Mouse (Mus musculus) adrenal gland, postnatal 4 days (tissue): ENCODE results near the gene Gnl2. TPM values are rescaled to one million over a fixed set of nuclear protein-coding genes. Genes with fewer than 3 reads are reported as not detected.

Experiments
- DNase-seq, 2 experiments: peaks; one replicate each; pipeline ENCODE4 v3.0.0; 2021 to 2022; ENCODE audit warnings: low spot score in 2 of 2, mixed read lengths in 2 of 2
- long read RNA-seq, 2 experiments: library from polyadenylated mRNA; stranded (forward); transcript quantifications; one replicate each; pipeline ENCODE4 v2.0.0; 2021
- total RNA-seq, 2 experiments: library from RNA; stranded (reverse); gene quantifications; 2 replicates each; pipeline ENCODE4 v1.2.3; 2021

The Gnl2 gene
- 10 to 100 TPM; 79.6 to 81.6 TPM for total RNA-seq
- long read RNA-seq, experiment 1, transcript Gnl2-201 (16 exons, 2,366 nt): major isoform, 49 of 75 reads
- long read RNA-seq, experiment 1, partial matches to known transcripts: 10 of 75 reads
- long read RNA-seq, experiment 1, other reads (novel, unspliced or antisense): 15 of 75 reads
- long read RNA-seq, experiment 2, transcript Gnl2-201 (16 exons, 2,366 nt): major isoform, 81 of 104 reads
- long read RNA-seq, experiment 2, partial matches to known transcripts: 4 of 104 reads
- long read RNA-seq, experiment 2, other reads (novel, unspliced or antisense): 17 of 104 reads

- no peak for DNase-seq
Measured at GRCm38 (mm10) chr4:125015806-125016635, at the start of gene Gnl2. Gene Gnl2, plus strand, starts transcription at chr4:125016585.

DNA sequence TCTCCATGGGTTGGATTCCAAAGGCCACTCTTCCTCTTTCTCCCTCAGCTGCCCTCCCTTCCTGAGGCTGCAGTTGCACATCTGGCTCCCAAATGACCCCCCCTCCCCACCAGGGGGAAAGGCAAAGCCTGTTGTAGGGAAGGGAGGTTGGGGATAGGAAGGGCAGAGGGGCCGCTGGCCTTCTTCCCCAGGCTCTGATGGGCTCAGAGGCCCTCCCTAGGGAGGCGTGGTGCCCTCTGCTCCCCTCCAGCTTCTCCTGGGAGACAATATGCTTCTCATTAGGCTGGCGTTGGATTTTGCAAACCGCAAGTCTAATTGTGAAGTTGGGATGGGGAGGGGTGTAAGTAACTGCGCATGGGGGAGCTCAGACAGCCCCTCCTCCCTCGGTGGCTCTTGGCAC is 47.7 kb upstream of the Gnl2 start:
- DNase-seq: no peak

DNA sequence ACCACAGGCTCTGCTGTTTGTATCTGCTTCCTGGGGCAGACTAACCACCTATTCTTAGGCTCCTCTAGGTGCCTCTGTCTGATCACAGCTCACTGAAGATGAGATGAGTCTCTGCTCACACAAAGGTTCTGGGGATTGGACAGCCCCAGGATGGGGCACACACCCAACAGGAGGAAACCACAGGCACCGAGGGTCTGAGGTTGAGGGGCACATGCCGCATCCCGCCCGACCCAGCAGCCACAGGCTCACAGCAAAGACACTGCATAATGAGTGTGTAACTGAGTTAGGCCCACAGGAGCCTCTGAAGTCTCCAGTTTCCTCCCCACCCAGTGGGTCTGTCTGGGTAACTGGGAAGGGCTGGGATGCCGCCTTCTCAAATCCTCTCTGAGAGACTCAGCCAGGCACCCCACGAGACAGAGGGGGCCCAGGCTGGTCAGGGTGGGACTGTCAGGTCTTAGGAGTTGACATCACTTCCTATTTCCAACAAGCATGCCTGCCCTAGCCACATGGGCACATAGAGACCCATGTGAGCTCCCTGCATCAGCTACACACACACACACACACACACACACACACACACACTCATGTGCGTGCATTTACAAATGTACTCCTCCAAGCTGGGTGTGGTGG is 47.1 kb upstream of the Gnl2 start:
- DNase-seq: no peak

DNA sequence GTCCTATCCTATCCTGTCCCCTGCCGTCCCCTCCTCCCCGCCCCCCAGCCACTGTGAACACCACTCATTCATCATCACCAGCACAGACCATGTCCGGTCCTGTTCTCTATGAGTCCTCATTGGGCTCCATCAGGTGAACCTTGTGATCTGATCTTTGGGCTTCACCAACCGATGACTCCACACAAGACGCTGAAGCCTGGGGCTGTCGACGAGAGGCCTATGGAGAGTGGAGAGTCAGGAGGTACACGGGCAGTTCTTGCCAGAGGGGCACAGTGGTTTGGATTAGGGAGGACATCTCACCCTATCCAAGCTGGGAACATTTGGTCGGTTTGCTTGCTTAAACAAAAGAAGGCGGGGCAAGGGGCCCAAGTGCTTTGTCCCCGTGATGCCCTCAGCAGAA is 46.2 kb upstream of the Gnl2 start:
- DNase-seq: no peak

GRCm38 (mm10) chr4:124970677-124971076 is 45.7 kb upstream of the Gnl2 start:
- DNase-seq: no peak

GRCm38 (mm10) chr4:124971094-124971493 is 45.3 kb upstream of the Gnl2 start:
- DNase-seq: no peak

- DNase-seq: no peak
Measured at GRCm38 (mm10) chr4:124972316-124972715, 44.1 kb upstream of the Gnl2 start.

DNA sequence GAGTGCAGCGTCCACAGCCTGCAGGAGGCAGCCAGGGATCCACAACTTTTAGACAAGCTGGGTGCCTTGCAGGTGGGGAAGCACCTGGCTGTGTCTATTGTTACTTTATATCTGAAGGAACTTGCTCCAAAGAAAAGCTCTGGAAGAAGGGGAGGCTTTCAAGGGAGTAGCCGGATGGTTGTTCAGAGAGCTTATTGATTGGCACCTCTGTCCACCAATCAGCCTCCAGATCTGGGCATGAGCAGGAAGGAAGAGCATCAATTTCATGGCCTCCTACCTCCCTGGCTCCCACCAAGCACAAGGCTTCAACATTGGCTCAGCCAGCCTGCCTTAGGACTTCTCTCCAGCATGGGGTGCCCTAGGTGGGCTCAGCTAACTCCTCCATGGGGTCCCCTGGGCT is 43.1 kb upstream of the Gnl2 start:
- DNase-seq: no peak

DNA sequence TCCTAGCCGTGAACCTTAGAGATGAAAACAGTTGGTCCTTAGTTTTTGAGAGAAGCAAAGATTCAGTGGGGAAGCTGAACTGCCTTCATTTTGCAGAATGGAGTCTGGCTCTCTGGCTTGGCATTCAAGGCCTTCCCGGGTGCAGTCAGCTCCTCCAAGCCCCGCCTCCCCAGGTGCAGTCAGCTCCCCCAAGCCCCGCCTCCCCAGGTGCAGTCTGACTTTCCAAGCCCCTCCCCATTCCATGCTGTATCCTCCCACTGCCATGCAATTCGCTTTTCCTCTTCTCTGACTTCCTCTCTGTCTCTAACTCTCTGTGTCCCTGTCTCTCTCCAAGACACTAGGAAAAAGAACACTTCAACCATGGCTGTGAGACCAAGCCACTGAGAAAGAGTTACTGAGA is 38.2 kb upstream of the Gnl2 start:
- DNase-seq: no peak

- DNase-seq: no peak
Measured at GRCm38 (mm10) chr4:124983893-124984526, 32.4 kb upstream of the Gnl2 start.

GRCm38 (mm10) chr4:124984871-124985670 is 31.3 kb upstream of the Gnl2 start:
- DNase-seq: no peak

DNA sequence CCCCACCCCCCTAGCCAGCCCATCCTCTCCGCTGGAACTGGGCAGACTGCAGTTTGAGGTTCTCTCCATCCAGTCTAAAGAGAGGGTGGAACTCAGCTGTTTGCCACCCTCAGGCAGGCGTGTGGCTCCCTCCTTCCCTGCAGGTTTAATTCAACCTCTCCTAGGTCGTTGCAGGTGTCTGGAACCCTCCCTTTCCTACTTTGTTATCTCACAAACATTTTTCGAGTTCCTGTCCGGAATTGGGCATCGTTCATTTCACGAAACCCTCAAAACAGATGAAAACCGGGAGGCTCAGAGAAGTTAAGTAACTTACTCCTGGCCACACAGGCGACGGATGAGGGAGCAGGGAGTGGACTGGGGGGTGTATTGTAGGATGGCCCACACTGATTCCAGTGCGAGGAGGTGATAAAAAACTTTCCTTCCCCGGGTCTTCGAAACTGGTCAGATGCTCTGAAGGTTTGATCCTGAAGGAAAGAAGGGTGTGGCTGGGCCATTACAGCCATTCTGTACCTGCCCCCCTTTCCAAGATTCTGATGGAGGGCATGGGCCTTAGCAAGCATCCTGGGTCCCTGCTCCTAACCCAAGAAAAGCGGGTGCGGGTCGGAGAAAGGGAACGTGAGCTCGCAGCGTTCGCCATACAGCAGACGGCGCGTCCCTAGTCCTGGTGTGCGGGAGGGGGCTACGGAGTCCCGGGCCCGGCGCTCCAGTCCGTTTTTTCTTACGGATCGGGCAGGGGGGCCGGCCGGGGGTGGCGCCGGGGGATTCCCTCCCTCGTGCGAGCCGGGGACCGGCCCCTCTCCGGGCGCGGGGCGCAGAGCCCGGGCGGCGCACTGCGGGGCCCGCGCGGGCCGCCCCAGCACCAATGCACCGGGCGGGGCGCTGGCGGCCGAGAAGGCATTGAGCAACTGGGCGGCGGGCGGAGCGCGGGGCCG is 30.4 kb upstream of the Gnl2 start, which contains the start of gene Rspo1:
Gene Rspo1, plus strand, starts transcription at position 760 of the 932 bp plus-strand sequence.
- no peak for DNase-seq

DNA sequence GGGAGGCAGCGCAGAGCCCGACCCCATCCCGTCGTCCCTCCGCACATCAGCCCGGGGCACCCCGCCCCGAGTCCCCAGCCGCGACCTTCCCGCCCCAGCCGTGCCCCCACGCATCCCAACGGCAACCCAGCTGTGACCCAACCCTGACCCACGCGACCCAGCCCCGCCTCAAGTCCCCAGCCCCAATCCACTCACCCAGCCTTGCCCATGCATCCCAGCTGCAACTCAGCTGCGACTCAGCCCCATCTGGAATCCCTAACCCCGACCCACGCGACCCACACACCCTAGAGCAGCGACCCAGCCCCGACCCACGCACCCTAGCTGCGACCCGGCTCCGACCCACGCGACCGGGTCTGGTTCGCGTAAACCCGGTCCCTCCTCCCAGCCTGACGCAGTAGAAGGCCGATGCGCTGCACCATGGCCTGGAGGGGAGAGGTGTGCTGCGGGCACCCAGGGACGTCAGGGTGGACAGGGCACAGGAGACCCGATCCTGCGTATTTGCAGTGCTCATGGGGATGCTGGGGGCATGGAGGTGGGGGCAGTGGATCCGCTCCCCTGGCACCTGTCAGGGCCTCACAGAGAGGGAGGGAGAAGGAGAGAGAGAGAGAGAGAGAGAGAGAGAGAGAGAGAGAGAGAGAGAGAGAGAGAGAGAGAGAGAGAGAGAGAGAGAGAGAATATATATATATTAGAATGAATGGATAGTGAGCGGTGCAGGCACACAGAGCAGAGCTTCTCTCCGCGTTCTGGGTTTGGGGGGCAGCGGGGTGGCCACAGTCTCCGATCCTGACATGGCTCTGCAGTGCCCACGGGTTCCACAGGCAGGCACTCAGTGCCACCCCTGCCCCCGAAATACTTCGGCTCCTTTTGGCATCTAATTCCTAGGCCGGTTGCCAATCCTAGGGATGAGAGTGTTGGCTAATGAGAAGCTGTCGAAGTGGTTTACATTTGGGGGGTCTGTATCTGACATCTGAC is 29.4 kb upstream of the Gnl2 start:
- DNase-seq: no peak

DNA sequence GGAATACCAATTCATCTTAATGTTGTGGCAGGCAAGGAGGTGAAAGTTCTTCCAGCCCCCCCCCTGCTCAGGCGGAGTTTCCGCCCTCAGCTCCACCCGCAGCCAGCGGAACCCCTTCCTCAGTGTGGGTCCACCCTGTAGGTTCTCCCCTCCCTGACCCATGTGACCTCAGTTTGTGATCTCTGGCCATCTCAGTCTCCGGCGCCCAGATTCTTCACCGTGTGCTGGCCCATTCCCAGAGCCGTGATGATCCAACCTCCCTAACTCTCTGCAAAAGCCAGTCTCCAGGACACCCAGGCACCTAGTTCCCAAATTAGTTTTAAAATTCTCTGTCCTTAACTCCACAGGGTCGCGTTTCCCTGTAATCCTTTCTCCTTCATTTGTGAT is 28.7 kb upstream of the Gnl2 start:
- DNase-seq: no peak

- DNase-seq: no peak
Measured at GRCm38 (mm10) chr4:124988382-124988781, 28.0 kb upstream of the Gnl2 start.

DNA sequence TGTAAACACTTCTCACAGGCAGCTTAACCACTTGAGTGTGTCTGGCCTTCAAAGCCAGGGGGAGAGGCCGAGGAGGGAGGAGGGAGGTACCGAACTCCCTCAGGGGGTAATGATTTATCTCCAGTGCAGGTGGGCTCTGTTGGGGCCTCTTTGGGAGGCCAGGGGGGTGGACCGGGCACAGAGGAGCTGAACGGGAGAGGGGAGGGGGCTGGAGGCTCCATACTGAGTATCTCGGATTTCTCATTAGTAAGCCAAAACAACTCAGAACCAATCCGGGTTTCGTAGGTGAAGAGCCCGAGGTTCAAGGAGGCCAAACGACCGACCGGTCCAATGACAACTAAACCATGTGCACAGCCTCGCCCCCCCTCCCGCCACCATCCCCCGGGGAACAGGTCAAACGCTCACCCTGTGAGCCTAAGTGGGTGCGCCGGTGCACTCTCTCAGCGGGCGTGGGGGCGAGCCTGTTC is 26.6 kb upstream of the Gnl2 start:
- no peak for DNase-seq

DNA sequence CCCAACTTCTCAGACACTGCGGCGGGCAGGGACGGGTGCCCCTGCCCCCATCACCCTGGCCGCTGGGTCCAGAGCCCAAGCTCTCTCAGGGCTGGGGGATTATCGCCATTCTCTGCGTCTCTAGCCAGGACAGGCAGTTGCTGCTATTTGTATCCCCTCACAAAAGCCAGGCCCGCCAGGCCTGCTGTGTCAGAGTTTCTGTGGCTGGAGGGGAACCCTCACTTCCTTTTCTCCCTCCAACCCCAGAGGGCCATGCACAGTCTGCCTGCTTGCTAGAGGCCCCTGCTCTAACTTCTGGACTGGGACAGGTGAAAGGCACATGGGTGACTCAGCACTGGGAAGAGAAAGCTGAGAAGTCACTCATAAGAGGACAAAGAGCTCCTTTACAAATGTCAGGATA is 26.1 kb upstream of the Gnl2 start:
- DNase-seq: no peak

DNA sequence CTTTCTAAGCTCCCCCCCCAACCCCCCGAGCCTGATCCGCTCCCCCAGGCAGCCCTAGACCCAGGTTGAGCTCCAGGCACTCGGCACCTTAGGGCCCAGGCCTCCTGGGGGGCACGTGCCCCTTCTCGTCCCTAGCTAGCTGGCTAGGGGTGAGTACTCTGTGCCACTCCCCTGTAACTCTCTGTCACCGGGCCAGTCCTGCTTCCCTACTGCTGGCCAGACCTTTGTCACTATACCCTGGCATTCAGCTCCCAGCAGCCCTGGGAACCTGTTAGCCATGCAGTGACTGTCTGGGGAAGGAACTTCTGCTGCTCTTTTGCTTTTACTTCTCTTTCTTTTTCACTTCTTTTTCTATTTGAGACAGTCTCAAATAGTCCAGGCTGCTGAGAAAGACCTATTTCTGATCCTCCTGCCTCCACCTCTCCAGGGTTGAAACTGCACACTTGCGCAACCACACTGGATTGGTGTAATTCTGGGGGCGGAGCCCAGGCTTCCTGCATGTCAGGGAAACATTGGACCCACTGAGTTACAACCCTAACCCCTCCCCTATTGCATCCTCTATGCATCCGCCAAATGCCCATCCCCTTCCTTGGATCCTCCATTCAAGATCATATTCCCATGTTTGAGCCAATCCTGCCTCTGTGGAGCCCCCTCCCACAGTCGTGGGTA is 18.8 kb upstream of the Gnl2 start:
- no peak for DNase-seq
